Mouse (Mus musculus) gastrocnemius, postnatal 10 days (tissue): ENCODE data around the gene 9330182L06Rik. TPM values are rescaled to one million over a fixed set of nuclear protein-coding genes. Genes with fewer than 3 reads are reported as not detected.

Source experiments
- DNase-seq: peaks from one replicate; pipeline ENCODE4 v3.0.0; 2021; ENCODE audit warnings: mixed read lengths
- total RNA-seq, 2 experiments: library from RNA; stranded (reverse); gene quantifications; 2 replicates each; pipeline ENCODE4 v1.2.3; 2021

The 9330182L06Rik gene
- total RNA-seq, 2 experiments from 2014 or later, result 0.23 to 0.50 TPM

DNA sequence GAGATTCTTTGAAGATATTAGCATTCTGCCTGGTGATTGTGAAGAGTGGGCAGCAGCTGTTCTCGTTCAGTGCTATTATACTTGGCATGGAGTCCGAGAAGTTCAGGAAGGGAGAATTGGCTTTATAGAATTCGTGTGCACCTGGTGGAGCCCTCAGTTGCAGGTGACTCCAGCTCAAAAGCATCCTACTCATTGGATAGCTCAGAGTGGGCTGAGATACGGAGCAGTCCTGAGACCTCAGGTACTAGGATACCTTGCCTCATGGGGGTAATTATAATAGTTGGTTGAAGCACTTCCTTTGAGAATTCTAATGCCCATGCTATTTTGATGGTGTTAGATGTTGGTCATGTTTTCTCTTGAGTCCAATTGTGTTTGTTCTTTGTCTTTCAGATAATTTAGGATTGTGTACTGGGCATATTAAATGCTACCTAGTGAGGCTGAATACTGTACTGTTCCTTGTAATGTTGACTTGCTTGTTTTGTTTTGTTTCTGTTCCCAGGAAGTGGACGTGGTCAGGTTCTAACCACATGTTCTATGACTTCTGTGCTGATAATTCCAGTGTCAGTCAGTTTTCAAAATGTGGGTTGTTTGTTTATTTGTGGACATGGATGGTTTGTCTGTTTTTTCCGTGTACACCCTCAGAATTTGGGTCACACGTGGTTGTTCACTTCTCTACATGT, 96.2 kb downstream of the 9330182L06Rik start:
- no peak for DNase-seq

DNA sequence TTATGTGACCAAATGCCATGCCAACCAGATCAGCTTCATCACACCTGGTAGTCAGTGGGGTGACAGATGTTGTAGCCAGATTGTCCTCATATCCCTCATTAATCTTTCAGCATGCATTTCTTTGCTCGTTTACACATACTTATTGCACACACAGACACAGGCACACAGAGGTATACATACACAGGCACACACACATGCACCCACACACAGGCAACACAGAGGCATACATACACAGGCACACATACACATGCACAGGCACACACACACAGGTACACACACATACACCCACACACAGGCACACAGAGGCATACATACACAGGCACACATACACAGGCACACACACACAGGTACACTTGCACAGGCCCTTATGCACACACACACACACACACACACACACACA, 99.0 kb downstream of the 9330182L06Rik start:
- no peak for DNase-seq

DNA sequence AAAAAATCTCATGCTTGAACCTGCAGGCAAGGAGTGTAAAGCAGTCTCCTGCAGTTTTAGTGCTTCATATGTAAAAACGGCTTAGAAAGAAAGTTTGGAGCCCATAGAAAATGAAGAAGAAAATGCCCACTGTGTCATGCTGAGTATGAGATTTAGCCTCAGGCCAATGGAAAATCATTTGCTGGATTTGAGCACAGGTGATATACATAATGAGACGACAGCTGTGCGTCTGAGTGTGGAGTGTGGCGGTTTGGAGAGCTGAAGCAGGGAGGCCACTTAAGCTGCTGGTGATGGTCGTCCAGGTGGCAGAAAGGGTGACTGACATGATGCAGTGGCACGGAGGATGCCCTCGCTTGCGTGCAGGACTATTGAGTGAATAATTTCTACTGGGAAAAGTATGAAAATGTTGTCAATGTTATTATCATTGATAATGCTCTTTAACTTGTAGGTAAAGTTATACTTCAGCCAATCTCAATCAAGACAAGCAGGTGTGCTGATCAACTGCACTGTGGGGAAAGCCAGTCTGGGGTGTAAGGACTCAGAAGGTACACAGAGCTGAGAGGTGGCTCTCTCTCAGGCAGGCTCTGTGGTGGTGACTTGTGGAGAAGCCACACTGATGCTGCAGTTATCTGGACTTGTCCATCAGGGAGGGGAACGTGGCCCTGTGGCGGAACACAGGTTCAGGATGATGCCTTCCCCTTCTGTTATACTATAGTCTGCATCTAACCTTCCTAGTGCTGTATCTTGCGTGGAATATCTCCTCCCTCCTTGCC, 102.2 kb downstream of the 9330182L06Rik start:
- no peak for DNase-seq

DNA sequence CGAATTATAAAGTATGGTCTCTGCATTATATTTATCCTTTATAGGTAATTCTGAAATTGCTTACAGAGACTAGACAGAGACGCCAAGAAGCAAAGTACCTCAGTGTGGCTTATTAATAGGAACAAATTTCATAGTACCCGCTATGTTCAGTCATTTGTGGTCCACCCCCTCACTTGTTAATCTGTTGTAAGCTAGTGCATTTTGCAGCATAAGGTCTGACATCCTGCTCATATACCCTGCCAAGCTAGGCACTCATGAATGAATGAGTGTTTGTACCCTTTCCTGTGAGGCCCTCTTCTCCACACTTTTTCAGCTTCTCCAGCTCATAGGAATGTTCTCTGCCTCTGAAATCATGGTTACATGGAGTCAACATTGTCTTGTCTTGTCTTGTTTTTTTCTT, 105.2 kb downstream of the 9330182L06Rik start:
- no peak for DNase-seq

DNA sequence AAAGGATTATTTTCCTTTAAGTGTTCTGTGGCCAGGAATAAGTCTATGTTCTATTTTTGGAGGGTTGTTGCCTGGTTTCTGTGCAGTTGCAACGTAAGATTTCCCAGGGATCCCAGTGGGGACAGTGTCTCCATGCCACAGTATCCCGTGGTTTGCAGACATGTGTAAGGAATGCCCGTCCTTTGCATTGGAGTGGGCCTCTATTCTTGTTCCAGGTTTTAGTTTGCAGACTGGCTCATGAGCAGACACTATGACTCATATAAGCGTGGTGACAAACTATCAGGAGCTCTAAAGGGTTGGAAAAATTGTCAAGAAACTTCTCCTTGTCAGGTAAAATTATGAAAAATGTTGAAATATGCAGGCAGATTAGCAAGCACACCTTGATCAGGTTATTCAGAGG, 107.4 kb downstream of the 9330182L06Rik start:
- no peak for DNase-seq

DNA sequence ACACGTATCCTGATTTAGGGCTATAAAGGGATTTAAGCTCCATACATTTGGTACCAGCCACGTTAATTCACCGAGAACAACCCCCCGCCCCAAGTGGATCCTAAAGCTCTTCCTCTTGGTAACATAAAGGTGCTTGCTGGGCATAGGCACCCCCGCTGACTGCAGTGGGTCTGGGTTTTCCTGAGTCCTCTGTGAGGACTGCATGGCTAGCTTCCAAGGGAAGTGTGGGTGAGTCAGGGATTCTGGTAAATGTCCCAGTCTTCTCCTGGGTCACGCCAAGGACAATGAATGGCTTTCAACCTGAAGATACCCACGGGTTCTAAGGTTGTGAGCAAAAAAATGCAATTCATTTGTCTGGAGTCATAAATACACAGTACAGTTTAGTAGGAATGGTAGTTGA, 124.0 kb downstream of the 9330182L06Rik start:
- DNase-seq, result no peak

DNA sequence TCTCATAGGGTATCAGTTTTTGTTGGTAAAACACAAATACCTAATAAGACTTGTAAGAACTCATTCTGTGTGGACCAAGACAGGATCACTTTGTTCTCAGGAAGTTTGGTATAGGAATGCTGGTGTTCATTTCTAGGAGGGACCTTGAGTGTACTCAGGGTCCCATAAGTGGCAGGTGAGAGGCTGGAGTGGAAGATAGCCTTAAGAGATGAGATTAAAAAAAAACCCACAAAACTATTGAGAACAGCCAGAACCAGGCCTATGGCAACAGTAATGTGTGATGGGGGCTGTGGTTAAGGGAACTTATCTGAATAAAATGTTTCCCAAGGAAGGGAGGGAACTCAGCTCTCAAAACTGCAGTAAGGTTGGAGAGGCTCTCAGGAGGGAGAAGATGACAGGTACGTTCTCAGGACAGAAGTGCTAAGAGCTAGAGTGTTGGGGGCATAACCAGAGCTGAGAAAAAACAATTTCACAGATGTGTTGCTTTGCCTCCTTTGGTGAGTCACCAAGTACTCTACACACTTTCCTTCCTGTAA, 126.0 kb downstream of the 9330182L06Rik start:
- no peak for DNase-seq

DNA sequence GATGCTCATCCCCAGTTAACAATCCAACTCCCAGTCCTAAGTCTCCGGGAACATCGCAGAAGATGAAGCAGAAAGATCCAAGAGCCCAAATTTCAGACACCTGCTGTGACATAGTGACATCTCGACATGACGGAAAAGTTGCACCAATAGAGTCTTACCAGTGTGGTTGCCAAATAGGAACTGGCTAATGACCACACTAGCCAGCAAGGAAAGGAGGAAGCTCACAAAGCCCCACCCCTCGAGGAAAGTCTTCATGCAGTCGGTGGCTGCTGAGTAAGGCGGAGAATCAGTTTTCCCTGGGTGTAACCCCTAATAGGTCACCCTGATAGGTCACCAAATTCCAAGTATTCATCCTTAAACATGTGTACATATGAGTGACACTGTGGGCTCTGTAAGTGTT, 151.2 kb downstream of the 9330182L06Rik start:
- no peak for DNase-seq

DNA sequence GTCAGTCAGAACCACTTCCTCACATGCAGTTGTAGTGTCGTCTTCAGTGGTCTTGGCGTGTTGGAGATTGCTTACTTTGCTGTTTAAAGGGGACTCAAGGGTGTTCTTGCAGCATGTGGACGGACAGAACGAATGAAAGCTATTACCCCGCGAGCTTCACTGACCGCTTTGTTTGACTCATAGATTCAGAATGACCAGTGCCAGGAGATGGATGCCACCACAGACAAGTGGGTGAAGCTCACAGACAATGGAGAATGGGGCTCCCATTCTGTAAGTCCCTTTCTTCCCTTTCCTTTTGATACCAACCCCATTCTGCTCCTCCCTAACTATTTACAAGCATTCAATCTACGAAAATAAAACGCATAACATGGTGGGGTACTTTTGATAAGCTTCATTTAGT, 151.9 kb downstream of the 9330182L06Rik start:
- DNase-seq, result no peak

DNA sequence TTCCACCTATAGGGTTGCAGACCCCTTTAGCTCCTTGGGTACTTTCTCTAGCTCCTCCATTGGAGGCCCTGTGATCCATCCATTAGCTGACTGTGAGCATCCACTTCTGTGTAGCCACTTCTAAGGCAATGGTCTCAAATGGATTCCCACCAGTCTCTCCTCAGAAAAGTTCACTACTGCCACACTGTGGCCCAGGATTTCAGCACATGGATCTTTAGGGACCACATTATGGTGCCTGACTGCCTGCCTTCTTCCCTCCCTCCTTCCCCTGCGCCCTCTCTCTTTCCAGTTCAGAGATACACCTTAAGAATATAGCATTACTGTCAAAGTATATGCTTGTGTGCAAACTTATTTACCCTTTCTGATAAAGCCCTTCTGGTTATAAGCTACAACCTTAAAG, 154.0 kb downstream of the 9330182L06Rik start:
- DNase-seq, result no peak

DNA sequence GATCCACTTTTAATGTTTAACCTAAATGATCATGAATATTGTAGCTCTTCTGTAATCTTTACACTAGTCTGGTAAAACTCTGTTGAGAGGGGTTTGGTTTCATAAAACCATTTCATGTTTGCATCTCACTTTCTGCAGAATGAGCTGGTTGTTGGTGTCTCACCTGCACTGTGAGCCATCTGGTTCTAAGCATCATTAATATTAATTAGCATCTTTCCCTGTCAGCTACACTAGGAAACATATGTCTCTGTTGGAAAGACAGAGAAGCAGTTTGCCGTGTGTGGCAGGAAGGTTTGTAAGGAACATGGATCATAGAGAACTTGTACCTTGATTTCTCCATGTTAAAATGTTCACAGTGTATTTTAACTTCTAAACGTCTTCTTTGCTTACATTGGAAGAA, 158.5 kb downstream of the 9330182L06Rik start:
- DNase-seq, result no peak

DNA sequence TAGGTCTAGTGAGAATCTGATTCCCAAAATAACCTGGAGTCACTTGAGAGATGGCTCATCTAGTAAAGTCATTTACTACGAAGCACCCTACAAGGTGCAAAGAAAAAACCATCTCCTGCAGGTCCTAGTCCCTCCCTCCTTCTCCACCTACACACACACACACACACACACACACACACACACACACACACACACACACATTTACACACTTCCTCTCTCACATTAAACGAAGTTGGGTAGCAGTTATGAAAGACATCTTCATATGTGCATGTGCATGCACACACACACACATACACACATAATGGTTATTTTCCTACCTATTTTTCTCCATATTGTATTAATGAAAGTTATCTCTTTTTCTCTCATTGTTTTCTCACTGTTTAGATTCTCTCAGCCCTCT, 161.2 kb downstream of the 9330182L06Rik start:
- no peak for DNase-seq

DNA sequence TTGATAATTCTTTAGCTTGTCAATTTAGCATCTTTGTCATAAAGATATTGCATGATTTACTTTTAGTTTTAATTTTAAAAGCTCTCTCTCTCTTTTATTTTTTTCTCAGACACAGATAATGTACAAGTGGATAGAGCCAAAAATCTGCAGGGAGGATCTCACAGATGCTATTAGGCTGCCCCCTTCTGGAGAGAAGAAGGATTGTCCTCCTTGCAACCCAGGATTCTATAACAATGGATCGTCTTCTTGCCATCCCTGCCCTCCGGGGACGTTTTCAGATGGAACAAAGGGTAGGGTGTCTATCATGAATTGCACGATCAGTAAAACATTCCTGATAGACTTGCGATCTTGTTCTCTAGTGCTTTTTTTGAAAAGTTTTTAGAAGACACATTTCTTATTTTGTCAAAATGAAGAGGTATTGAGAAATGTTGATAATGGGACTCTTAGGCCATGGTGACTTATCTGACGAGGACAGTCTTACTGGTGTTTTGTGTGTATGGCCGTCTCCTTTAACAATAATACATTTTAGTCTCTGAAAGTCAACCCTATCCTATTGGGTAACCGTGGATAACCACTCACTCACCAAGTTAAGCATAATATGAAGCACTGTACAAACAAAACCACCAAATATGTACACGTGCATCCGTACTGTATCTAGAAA, 161.8 kb downstream of the 9330182L06Rik start:
- peak; percentile 5 for DNase-seq

DNA sequence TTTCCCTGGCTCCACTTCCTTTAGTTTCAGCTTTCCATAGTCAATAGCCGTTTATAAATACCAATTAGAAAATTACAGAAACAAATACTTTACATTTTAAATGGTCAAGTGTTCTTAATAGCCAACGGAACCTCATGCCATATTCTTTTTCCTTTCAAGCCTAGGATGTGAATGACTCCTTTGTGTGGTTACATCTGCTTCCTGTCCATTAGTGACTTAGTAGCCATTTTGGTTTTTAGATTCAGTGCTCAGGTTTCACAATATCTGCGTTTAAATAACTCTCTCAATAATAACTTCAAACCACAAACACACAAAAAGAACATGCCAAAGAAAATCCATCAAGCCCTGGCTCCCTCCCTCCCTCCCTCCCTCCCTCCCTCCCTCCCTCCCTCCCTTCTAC, 162.8 kb downstream of the 9330182L06Rik start:
- DNase-seq, result no peak

DNA sequence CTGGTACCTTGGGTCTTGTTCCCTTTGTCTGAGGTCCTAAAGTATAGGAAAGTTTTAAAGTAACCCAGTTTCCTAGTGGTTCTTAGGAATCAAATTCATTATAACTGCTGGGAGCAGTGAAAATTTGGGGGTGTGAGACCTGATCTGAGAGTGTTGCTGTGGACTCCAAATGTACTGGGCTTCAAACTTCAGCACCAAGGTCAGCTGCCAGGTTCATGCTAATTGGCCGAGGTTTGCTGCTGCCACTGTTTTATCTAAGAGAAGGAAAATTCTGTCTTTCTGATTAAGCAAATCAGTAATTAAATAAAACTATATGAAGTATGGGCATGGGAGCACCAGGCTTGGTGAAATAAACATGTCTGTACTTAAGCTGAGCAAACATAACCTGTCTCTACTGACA, 180.2 kb downstream of the 9330182L06Rik start:
- no peak for DNase-seq

DNA sequence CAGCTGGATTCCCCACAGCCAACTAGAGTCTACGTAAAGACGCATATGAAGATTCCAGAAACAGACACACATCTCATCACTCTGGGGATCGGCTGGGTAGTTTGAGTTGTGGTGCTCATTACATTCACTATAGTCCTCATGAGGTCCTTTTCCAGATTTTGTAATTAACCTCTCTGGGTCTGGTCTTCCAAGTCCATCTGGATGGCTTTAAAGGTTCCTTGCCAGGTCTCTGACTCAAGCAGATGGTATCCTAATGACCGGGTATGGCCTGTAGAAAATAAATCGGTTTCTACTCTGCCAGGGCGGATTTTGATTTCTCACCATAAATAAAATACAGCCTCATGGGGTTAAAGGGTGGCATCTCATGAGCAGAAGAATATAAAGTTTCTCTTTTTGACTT, 183.0 kb downstream of the 9330182L06Rik start:
- no peak for DNase-seq

DNA sequence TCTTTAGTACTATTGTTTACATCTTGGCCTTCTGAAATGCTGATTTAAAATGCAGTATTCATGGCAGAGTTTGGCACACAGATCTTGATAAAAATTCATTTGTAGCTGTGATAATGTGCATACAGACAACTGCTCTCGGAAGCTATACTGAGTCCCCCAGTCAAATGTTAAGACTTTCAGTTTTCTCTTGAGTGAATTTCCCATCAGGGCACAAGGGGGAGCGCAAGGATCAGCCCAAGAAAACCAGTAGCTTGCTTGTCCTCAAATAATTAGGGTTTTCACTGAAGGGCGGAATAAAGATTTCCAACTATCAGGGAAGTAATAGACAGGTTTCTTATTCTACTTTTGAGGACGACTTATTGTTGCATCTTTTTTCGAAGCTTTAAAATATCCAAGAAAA, 183.7 kb downstream of the 9330182L06Rik start:
- no peak for DNase-seq

DNA sequence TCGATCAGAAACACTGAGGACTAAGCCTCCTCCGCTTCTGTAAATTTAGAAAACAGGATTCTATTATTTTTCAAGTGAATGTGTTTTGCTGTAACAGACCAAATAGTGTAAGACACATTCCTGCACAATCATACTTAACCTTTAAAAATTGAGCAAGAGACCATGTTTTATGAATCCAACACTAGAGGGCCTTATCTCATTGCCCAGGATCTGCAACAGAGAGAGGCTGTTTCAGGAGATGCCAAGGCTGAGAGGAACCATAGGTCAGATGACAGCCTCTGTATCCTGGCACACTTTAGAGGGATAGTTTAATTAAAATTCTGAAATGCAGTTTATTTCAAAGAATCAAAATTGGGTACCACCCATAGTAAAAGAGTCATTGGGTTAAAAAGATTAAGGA, 187.4 kb downstream of the 9330182L06Rik start:
- DNase-seq, result no peak

DNA sequence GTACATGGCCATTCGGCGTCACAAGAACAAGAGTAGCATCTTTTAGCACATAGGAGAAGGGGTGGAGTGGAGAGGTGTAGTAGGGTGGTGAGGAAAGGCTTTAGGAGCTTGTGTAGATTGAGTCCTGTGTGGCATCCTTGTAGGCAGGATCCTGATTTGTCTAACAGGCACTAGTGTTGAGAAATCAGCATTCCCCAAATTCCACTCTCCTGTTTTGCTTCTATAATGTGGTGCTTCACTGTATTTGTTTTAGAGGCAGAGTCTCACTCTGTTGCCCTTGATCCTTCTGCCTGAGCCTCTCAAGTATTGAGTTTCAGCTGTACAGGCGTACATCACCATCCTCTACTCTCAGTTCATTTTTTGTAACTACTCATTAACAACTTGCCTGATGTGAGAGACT, 211.7 kb downstream of the 9330182L06Rik start:
- no peak for DNase-seq

DNA sequence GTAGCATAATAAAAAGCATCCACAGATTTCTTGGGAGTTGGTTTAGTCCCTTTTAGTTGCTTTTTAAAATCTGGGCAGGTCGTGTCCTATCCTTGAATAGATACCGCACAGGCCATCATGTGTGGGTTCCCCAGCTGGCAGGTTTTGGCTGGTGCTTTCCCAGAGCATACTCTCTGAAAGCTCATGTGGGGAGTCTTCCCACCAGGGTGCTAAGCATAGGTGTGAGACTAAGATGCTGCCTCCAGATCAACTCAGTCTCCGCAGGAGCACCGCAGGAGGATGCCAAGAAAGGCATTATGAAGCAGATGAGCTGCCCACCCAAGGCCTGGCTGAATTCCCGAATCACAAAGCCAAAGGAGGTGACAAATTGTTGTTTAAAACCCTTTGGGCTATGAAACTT, 229.5 kb downstream of the 9330182L06Rik start:
- no peak for DNase-seq

DNA sequence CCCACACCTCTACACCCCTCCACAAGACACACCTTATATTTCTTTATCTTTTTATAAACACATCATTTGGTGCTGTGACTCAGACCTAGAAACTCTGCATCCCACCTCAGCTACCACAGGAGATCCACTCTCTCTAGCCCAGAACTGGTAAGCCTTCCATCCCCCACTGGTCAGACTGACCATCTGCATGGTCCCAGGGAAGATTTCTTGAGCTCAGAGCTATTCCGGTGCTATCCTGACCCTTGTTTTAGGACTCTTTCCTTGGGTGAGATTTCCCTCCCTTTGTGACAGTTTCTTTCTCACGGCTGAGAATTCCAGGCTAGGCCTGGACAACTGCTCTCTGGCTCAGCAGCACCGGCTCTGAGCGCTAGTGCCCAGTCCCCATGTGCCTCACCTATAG, 231.3 kb downstream of the 9330182L06Rik start:
- no peak for DNase-seq

DNA sequence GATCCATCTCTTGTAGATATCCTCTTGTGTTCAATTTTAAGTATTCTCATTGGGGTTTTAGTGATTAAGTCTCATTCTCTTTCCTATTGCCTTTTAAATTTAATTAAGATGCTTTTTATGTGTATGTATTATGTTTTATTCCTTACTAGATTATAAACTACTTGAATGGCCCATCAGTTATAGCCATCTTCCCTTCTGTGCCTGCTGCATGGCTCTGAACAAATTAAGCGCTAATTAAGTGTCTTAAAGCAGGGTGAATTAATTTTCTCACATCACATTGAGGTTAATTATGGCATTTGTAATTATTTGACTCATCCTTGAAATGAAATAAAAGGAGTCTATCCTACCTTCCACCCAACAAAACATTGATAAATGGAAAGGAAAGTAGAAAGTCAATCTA, 245.1 kb downstream of the 9330182L06Rik start:
- no peak for DNase-seq

DNA sequence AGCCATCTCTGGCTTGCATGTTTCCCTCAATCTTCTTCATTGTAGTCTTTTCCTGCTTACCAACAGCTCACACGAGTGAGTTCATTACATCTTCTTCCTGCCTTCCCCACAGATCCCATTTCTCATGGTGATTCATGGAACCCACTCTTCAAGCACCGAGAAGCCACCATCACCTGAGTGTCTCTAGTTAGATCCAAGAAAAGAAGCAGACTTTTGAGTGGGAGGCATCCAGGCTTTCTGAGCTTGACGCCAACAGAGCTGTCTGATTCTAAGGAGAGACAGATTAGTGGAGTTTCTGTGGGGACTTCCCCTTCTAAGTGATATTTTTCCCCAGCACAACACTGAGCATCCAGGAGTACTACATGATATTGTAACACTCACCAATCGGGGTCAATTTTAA, 259.6 kb downstream of the 9330182L06Rik start:
- no peak for DNase-seq
